Mouse (Mus musculus) layer of hippocampus, postnatal 25 days (tissue): ENCODE measurements around the gene Prg2. TPM values are rescaled to one million over a fixed set of nuclear protein-coding genes. Genes with fewer than 3 reads are reported as not detected.

Source experiments
- DNase-seq, 2 experiments: peaks; one replicate each; pipeline ENCODE4 v3.0.0; 2022; ENCODE audit warnings: mixed read lengths in 2 of 2, low spot score in 1 of 2; ENCODE audit errors: extremely low spot score in 1 of 2
- total RNA-seq, 2 experiments: library from RNA; stranded (reverse); gene quantifications; 2 replicates each; pipeline ENCODE4 v1.2.3; 2021

Prg2 gene
- total RNA-seq, 2 experiments from 2014 or later, result not detected

GRCm38 (mm10) chr2:85026178-85026577, 45.9 kb downstream of the Prg2 start:
- no peak for DNase-seq

GRCm38 (mm10) chr2:85027281-85027680, 47.0 kb downstream of the Prg2 start:
- DNase-seq, result no peak

DNA sequence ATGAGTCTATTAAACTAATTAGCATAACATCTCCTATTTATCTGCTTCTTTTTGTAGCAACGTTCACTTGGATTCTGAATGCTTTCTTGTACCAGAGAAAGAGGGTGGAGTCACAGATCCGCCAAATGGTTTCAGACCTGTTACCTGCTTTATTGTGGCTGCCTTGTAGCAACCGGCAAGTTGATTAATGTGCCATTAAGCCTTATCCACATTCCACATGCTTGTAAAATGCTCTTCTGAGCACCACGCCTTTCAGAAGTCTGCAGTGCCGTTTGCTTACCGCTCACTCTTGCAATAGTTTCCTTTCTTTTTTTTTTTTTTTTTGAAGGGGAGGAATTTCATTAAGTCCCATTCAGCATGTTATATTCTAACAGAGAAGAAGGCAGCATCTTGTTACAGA, 49.6 kb downstream of the Prg2 start:
- DNase-seq, result no peak

GRCm38 (mm10) chr2:85030989-85031388, 50.7 kb downstream of the Prg2 start:
- DNase-seq, result no peak

DNA sequence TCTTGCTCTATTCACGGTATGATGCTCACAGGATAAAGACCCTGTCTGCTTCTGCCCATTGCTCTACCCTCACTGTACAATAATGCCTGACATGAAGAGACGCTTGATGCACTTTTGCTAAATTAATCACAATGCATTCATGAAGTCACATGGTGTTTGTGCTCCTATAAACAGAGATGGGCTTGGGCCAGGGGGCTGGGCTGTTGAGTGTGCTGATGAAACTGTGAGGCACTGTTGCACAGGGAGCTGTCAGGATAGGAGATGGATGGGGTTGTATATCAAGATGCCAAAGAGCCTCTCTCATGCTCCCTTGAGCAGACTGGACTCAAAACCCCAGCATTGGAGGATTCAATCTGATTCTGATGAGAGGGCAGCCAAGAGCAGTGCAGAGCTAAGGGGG, 52.9 kb downstream of the Prg2 start:
- no peak for DNase-seq

Other genes with a start within 250 kb of the Prg2 start
- 10 to 100 TPM; 60.0 to 67.5 TPM for gene Ypel4, start 246.4 kb upstream of the Prg2 start, total RNA-seq
- 1 to 10 TPM; 1.8 to 2.2 TPM for gene Gm19426, start 236.8 kb upstream of the Prg2 start, total RNA-seq
- gene Serping1, start 205.0 kb upstream of the Prg2 start, total RNA-seq, result 1 to 10 TPM; 5.7 to 7.4 TPM
- 1 to 10 TPM; 3.9 to 4.3 TPM for gene Ube2l6, start 181.6 kb upstream of the Prg2 start, total RNA-seq
- gene Smtnl1, start 157.8 kb upstream of the Prg2 start, total RNA-seq, result not detected
- gene Timm10, start 153.5 kb upstream of the Prg2 start, total RNA-seq, result 10 to 100 TPM; 58.0 to 60.3 TPM
- gene Slc43a1, start 141.6 kb upstream of the Prg2 start, total RNA-seq, result under 1 TPM; 0.30 to 0.35 TPM
- 10 to 100 TPM; 92.3 to 94.5 TPM for gene Rtn4rl2, start 93.8 kb upstream of the Prg2 start, total RNA-seq
- gene Slc43a3, start 43.9 kb upstream of the Prg2 start, total RNA-seq, result under 1 TPM; 0.82 to 0.98 TPM
- not detected for gene Prg3, start 7.8 kb downstream of the Prg2 start, total RNA-seq
- gene Ssrp1, start 56.8 kb downstream of the Prg2 start, total RNA-seq, result 100 to 1,000 TPM; 108 to 111 TPM
- 1 to 10 TPM; 1.8 to 2.5 TPM for gene P2rx3, start 57.0 kb downstream of the Prg2 start, total RNA-seq
- 100 to 1,000 TPM; 141 to 159 TPM for gene Tnks1bp1, start 67.6 kb downstream of the Prg2 start, total RNA-seq
- gene Aplnr, start 155.8 kb downstream of the Prg2 start, total RNA-seq, result 1 to 10 TPM; 1.1 to 1.4 TPM
- gene Lrrc55, start 216.7 kb downstream of the Prg2 start, total RNA-seq, result 10 to 100 TPM; 15.0 to 19.1 TPM